Mouse (Mus musculus) urinary bladder, postnatal 36 days (tissue): ENCODE data around the gene Afap1l2.

Source experiments
- DNase-seq, 2 experiments: peaks; one replicate each; pipeline ENCODE4 v3.0.0; 2022; ENCODE audit warnings: low spot score in 2 of 2, mixed read lengths in 1 of 2

The Afap1l2 gene

GRCm38 (mm10) chr19:56976515-56976914 is 31.5 kb downstream of the Afap1l2 start:
- DNase-seq = no peak

- no peak for DNase-seq
Observed at GRCm38 (mm10) chr19:56975502-56975901, 32.5 kb downstream of the Afap1l2 start.

- DNase-seq = no peak
Observed at GRCm38 (mm10) chr19:56974159-56974558, 33.9 kb downstream of the Afap1l2 start.

GRCm38 (mm10) chr19:56972768-56973167 is 35.3 kb downstream of the Afap1l2 start:
- DNase-seq = no peak

DNA sequence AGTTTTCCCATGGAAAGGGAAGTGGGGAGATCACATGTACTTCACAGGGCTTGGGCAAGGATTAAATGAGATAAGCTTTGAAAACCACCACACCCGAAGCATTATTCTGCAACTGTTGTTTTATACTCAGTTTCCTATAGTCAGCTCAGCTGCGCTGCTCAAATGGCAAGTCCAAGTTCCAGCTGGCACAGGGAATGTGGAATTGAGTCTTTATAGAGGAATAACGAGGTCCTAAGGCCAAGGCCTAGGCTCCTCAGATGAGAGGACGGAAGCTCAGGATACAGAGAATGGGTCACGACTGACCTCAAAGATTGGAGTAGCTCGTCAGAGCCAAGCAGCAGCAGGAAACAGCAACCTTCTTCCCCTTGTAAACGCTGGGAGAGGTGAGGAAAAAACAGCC is 36.7 kb downstream of the Afap1l2 start:
- no peak for DNase-seq

GRCm38 (mm10) chr19:56963876-56964275 is 44.2 kb downstream of the Afap1l2 start:
- no peak for DNase-seq

GRCm38 (mm10) chr19:56959601-56960000 is 48.4 kb downstream of the Afap1l2 start:
- DNase-seq = no peak

- no peak for DNase-seq
Observed at GRCm38 (mm10) chr19:56959057-56959456, 49.0 kb downstream of the Afap1l2 start.

- no peak for DNase-seq
Observed at GRCm38 (mm10) chr19:56958582-56959021, 49.4 kb downstream of the Afap1l2 start.

- no peak for DNase-seq
Observed at GRCm38 (mm10) chr19:56958011-56958410, 50.0 kb downstream of the Afap1l2 start.

DNA sequence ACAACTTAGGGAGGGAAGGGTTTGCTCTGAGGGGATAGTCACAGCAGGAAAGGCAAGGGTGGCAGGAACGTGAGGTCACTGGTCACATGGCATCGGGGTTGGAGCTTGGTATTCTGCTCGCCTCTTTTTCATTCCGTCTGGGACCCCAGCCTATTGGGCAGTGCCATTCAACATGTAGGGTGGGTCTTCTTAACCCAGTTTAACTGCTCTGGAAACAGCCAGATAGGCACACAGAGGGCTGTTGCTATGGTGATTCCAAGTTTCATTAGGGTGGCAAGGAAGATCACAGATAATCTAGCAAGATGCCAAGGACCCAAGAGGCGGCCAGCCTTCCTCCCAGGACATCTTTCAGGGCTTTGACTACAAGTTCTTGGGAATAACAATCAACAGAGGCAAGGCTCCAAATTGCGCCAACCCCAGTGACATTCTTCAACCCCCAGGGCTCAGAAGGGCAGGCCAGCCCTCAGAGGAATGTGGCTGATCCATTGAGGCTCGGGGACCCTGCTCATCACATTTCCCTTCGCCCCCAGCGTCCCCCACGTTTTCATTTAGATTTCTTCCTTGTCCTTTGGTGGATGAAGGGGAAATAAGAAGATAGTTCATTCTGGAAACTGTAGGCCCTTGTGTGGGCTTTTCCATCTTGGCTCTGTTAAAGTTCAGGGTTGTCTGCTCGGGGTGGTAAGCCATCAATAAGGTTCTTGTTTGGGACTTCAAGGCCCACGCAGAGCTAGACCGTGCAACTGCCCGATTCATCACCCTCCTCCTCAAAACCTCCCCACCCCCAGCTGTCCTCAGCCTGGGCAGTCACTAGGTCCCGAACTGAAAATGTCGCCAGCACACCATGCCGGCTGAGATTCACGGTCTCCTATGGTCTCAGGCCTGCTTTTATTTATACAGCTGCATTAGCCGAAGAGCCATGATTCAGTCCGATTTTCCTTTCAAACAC is 52.2 kb downstream of the Afap1l2 start:
- no peak for DNase-seq

- no peak for DNase-seq
Observed at GRCm38 (mm10) chr19:56954857-56955256, 53.2 kb downstream of the Afap1l2 start.

- DNase-seq = no peak
Observed at GRCm38 (mm10) chr19:56953856-56954255, 54.2 kb downstream of the Afap1l2 start.

- no peak for DNase-seq
Observed at GRCm38 (mm10) chr19:56950818-56951217, 57.2 kb downstream of the Afap1l2 start.

DNA sequence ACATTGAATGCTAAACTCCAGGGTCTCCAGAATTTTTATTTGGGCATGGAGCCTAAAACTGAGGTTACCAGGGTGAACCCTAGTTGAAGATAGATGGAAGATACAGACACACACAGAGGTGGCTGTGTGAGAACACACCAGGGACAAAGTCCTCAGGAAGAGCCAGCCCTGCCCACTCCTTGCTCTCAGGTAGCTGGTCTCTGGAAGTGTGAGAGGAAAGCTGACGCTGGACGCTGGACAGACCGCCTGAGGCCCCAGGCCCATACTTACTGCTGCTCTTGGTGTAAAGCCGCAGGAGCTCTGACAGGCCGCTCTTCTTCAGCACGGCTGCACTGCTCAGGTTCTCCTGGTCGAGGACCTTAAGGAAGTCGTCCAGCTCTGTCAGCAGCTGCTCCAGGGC is 58.2 kb downstream of the Afap1l2 start:
- no peak for DNase-seq

- DNase-seq = no peak
Observed at GRCm38 (mm10) chr19:56947971-56948610, 59.9 kb downstream of the Afap1l2 start.

DNA sequence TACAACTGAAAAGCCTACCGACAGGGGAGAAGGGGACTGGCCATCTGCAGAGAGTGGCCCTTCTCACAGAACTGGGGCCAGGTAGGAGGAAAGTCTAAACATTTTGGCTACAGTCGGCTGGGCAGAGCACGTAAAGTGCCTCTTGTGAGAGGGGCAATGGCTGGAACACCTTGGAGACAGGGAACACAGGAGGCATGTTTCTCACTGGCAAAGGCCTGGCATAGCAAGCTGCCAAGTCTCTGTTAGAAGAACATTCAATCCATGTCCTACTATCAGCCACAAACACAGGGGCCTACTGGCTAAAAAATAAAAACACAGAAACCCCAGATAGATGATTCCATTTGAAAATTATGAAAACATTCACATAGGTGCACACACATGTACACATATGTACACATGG is 61.3 kb downstream of the Afap1l2 start:
- no peak for DNase-seq

- no peak for DNase-seq
Observed at GRCm38 (mm10) chr19:56946277-56946676, 61.8 kb downstream of the Afap1l2 start.

GRCm38 (mm10) chr19:56945621-56946020 is 62.4 kb downstream of the Afap1l2 start:
- no peak for DNase-seq

GRCm38 (mm10) chr19:56944826-56945225 is 63.2 kb downstream of the Afap1l2 start:
- no peak for DNase-seq

DNA sequence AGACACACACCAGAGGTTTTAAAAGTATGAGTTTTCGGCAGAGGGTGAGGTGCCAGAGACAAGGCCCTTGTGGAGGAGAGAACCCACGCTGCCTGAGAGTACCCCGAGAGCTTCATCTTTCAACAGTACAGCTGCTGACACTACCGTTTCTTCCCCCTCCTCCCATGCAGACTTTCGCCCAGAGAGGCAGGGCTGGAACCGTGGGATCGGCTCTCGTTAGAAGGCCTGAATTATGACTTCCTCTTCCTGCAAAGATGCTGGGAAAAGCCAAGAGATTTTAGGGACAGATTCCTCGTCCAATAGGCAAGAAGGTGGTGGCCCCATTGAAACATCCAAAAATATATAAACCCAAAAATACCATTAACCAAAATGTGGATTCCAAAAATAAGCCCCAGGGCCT is 63.8 kb downstream of the Afap1l2 start:
- DNase-seq = no peak

DNA sequence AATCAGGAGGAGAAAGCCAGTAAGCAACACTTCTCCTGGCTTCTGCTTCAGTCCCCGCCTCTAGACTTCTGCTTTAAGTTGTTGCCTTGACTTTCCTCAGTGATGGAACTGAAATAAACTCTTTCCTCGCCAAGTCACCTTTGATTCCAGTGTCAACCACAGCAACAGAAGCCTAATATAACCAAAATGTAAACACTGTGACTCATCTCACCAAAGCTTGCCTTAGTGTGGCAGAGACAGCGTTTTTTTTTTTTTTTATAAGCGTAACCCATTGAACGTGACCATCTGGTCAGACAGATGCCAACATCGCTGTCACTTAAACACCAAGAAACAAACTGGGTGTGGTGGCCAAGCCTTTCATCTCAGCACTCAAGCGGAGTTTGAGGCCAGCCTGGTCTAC is 65.8 kb downstream of the Afap1l2 start:
- DNase-seq = no peak

DNA sequence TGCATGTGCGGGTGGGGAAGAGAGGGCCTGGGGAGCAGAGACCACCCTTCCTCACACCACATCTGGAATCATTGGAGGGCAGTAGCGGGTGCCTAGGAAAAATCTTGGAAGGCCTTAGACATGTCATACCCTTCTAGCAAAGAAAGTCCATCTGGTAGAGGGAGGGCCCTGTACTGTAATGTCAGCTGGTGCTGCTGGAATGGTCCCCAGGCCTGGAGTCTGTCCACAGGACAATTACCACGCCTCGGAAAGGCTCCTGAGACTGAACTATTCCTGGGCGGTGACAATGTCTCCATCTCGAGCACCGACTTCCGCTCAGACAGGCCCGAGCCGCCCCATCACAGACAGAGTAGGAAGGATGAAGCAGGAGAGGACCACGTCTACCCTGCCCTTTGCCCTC is 67.5 kb downstream of the Afap1l2 start:
- DNase-seq = peak in 1 of 2 experiments; percentile 51
